8 mouse cellular contexts compared by ENCODE assay signal in the genomic region with DNA sequence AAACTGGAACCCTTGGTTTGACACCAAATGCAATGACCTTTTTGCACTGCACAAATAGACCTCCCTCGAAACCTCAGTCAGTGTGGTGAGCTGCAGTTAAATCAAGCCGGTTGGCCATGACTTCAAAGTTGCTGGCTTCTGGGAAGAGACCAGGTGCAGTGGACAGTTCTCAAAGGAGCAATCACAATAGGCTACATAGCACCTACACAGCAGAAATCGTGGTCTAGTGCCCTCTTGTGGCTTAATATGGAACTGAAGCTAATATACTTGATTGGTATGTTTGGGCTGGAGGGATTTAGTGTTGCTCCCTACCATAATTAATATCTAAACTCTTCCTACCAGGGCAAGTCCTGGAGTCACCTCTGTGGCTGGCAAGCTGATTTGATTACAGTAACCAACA.
DNase-seq lines count a peak whose midpoint lies in the region; ATAC-seq and TF ChIP-seq lines count a peak whose summit lies in the region.

No protein-coding gene starts in this region.

- no peaks in the 10 kb centered on the region for H3K9me3 ChIP-seq in forebrain, postnatal 0 days (ENCODE audit: low read length)
- H3K9me3 ChIP-seq in forebrain, embryonic 12.5 days = no peaks in the 10 kb centered on the region
- no peaks in the 10 kb centered on the region for H3K9me3 ChIP-seq in forebrain, embryonic 13.5 days (replicated peaks)

- no peaks in the 10 kb centered on the region for H3K27me3 ChIP-seq in forebrain, postnatal 0 days (ENCODE audit: insufficient read depth, low read length)
- 0 out of 2 replicates have a peak, but pooled peaks cover 4% of the 10 kb centered on the region for H3K27me3 ChIP-seq in forebrain, embryonic 12.5 days
- no peaks in the 10 kb centered on the region for H3K27me3 ChIP-seq in spleen, adult 2 months (ENCODE audit: control insufficient read depth, insufficient read depth, low read length)
- no peaks in the 10 kb centered on the region for H3K27me3 ChIP-seq in splenic B cell, adult 2 months (ENCODE audit: control insufficient read depth, insufficient read depth, low read length, poor library complexity, severe bottlenecking)
- no peaks in the 10 kb centered on the region for H3K27me3 ChIP-seq in forebrain, embryonic 13.5 days

- TF ChIP-seq POLR2A in spleen, adult 2 months (IDR thresholded peaks at IDR 0.05; ENCODE audit: low read depth, low read length) = no peak

- H3K9ac ChIP-seq in forebrain, postnatal 0 days = no peak overlapping the region
- H3K9ac ChIP-seq in forebrain, embryonic 12.5 days = no peak overlapping the region
- H3K9ac ChIP-seq in forebrain, embryonic 13.5 days = no peak overlapping the region

- peak; percentile 60 for DNase-seq in forebrain, postnatal 0 days
- DNase-seq in spleen, adult 2 months (ENCODE audit: low read depth in 1 of 2, low spot score in 2 of 2) = no peak
- no peak for DNase-seq in spleen, postnatal 36 days (ENCODE audit: low spot score in 2 of 2)
- DNase-seq in cerebellum, postnatal 25 days = peak; percentile 53 to 55
- DNase-seq in splenic B cell, adult 2 months (ENCODE audit: low read depth, low spot score) = peak; percentile 57
- DNase-seq in urinary bladder, adult 18-20 months (ENCODE audit: low spot score in 2 of 2) = no peak

- TF ChIP-seq CTCF in forebrain, postnatal 0 days (IDR thresholded peaks at IDR 0.05; ENCODE audit: low read depth) = peak; percentile 75
- TF ChIP-seq CTCF in spleen, adult 2 months (IDR thresholded peaks at IDR 0.05; ENCODE audit: extremely low read depth, insufficient read depth, insufficient read length, insufficient replicate concordance) = peak; percentile 11; the same call in 1 of the 2 replicates

- H3K4me1 ChIP-seq in forebrain, postnatal 0 days (ENCODE audit: insufficient read depth) = peaks cover 7% of the 10 kb centered on the region; the same call in 1 of the 2 replicates
- peaks cover 7% of the 10 kb centered on the region for H3K4me1 ChIP-seq in forebrain, embryonic 12.5 days
- no peaks in the 10 kb centered on the region for H3K4me1 ChIP-seq in spleen, adult 2 months (ENCODE audit: control insufficient read depth, insufficient read depth, insufficient read length)
- H3K4me1 ChIP-seq in forebrain, embryonic 13.5 days = peaks cover 17% of the 10 kb centered on the region

- no peak overlapping the region for H3K27ac ChIP-seq in forebrain, postnatal 0 days (ENCODE audit: low read depth, low read length)
- no peak overlapping the region for H3K27ac ChIP-seq in forebrain, embryonic 12.5 days
- no peak overlapping the region for H3K27ac ChIP-seq in spleen, adult 2 months (ENCODE audit: insufficient read depth, low read length)
- H3K27ac ChIP-seq in forebrain, embryonic 13.5 days = no peak overlapping the region

- no peak for ATAC-seq in forebrain, postnatal 0 days
- ATAC-seq in forebrain, embryonic 12.5 days (ENCODE audit: low FRiP score) = no peak
- ATAC-seq in forebrain, embryonic 13.5 days = no peak

- H3K4me3 ChIP-seq in forebrain, postnatal 0 days (ENCODE audit: low read depth, low read length) = no peak overlapping the region
- H3K4me3 ChIP-seq in forebrain, embryonic 12.5 days (replicated peaks) = no peak overlapping the region
- no peak overlapping the region for H3K4me3 ChIP-seq in spleen, adult 2 months (ENCODE audit: extremely low read depth, insufficient read depth, insufficient read length)
- H3K4me3 ChIP-seq in forebrain, embryonic 13.5 days = no peak overlapping the region

- no peak overlapping the region for H3K4me2 ChIP-seq in forebrain, postnatal 0 days (ENCODE audit: low read depth)
- no peak overlapping the region for H3K4me2 ChIP-seq in forebrain, embryonic 12.5 days
- no peak overlapping the region for H3K4me2 ChIP-seq in forebrain, embryonic 13.5 days

- H3K36me3 ChIP-seq in forebrain, postnatal 0 days (ENCODE audit: insufficient read depth) = no peaks in the 10 kb centered on the region
- no peaks in the 10 kb centered on the region for H3K36me3 ChIP-seq in forebrain, embryonic 12.5 days (replicated peaks)
- H3K36me3 ChIP-seq in spleen, adult 2 months (ENCODE audit: control insufficient read depth, insufficient read depth, low read length) = no peaks in the 10 kb centered on the region
- no peaks in the 10 kb centered on the region for H3K36me3 ChIP-seq in splenic B cell, adult 2 months (ENCODE audit: control insufficient read depth, insufficient read depth, low read length, poor library complexity, severe bottlenecking)
- no peaks in the 10 kb centered on the region for H3K36me3 ChIP-seq in forebrain, embryonic 13.5 days (ENCODE audit: poor library complexity, severe bottlenecking)

- 54% methylated on average over 3 of the region's 3 CpGs for WGBS in forebrain, postnatal 0 days
- 58% methylated on average over 3 of the region's 3 CpGs for WGBS in forebrain, embryonic 12.5 days
- WGBS in spleen, adult 2 months = 43% methylated on average over 3 of the region's 3 CpGs
- WGBS in forebrain, embryonic 13.5 days = 45% methylated on average over 3 of the region's 3 CpGs

Comparison
In these comparisons a context has a peak if more than half of its experiments do, and no peak if none do; other contexts are left out.
1. DNase-seq: peak in forebrain, postnatal 0 days (single experiment), cerebellum, postnatal 25 days (2 of 2) and splenic B cell, adult 2 months (single experiment); none in spleen, adult 2 months (0 of 2), spleen, postnatal 36 days (0 of 2) and urinary bladder, adult 18-20 months (0 of 2).